Mouse (Mus musculus) liver, postnatal 0 days (tissue): ENCODE data around the gene Slc12a8.

Source experiments
- CTCF ChIP-seq: sonication (generic); IDR thresholded peaks from 2 replicates; pipeline ENCODE4 v1.5.1; 2016; ENCODE audit warnings: antibody characterized with exemption, low read depth
- EP300 ChIP-seq: IDR thresholded peaks from 2 replicates; pipeline ENCODE4 v1.6.1; 2016; ENCODE audit warnings: antibody characterized with exemption, low read depth, mild to moderate bottlenecking

GRCm38 (mm10) chr16:33675151-33675847 lies 158.2 kb downstream of the Slc12a8 start:
- TF ChIP-seq CTCF (no peak), EP300 (no peak)
